Mouse (Mus musculus): ENCODE measurements around the gene Hps5.

Gene Hps5

GRCm38 (mm10) chr7:46738561-46739460 lies 57.1 kb downstream of the Hps5 start:
- DNase-seq (ENCODE audit: low spot score in 2 of 2): no peak

GRCm38 (mm10) chr7:46734983-46735382 lies 60.9 kb downstream of the Hps5 start:
- DNase-seq (ENCODE audit: low spot score in 2 of 2): peak; percentile 32 to 70

- DNase-seq (ENCODE audit: low spot score in 2 of 2): no peak
These were observed 63.4 kb downstream of the Hps5 start, which contains the start of gene Saa4 for GRCm38 (mm10) chr7:46732458-46732857. TSS of gene Saa4 (minus strand) at chr7:46732603.

- no peak for DNase-seq (ENCODE audit: low spot score in 2 of 2)
These were observed 68.3 kb downstream of the Hps5 start for GRCm38 (mm10) chr7:46727584-46727983.

GRCm38 (mm10) chr7:46724396-46724795 lies 71.5 kb downstream of the Hps5 start:
- DNase-seq (ENCODE audit: low spot score in 2 of 2): no peak

- no peak for DNase-seq (ENCODE audit: low spot score in 2 of 2)
These were observed 72.0 kb downstream of the Hps5 start for GRCm38 (mm10) chr7:46723849-46724248.

GRCm38 (mm10) chr7:46723354-46723753 lies 72.5 kb downstream of the Hps5 start:
- DNase-seq (ENCODE audit: low spot score in 2 of 2): no peak

DNA sequence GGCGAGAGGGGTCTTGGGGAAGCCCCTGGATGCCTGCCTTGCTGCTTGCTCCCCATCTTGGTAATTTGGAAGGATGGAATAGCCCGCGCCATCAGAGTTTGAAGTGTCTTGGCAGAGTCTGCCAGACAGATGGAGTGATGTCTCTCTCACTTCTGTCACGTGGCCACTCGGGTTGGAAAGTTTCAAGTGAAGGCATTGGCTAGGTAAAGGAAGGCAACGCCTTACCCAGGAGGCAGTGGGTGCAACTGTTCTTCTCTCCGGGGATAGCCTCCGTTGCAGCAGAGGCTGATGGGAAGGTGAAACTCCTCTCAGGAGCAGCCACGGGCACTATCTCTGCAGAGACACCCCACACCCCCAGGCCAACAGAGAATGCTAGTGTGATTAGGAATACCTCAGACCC lies 75.4 kb downstream of the Hps5 start:
- no peak for DNase-seq (ENCODE audit: low spot score in 2 of 2)

DNA sequence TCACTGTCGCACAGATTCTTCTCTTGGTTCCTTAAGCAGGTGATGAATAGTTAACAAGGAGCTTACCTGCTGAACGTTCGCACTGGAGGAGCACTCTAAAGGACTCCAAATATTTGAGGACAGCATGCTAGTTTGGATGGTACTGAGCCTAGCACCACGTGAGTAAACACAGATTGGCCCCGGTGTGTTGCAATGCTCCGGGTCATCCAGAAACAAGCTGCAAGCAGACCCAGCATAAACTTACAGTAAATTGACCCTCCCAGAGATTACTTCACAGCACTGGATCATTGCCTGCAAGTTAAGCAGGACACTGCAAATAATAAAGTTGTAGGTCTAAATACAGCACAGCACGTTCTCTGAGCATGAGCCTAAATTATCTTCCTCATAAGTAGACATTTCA lies 76.3 kb downstream of the Hps5 start:
- no peak for DNase-seq (ENCODE audit: low spot score in 2 of 2)

DNA sequence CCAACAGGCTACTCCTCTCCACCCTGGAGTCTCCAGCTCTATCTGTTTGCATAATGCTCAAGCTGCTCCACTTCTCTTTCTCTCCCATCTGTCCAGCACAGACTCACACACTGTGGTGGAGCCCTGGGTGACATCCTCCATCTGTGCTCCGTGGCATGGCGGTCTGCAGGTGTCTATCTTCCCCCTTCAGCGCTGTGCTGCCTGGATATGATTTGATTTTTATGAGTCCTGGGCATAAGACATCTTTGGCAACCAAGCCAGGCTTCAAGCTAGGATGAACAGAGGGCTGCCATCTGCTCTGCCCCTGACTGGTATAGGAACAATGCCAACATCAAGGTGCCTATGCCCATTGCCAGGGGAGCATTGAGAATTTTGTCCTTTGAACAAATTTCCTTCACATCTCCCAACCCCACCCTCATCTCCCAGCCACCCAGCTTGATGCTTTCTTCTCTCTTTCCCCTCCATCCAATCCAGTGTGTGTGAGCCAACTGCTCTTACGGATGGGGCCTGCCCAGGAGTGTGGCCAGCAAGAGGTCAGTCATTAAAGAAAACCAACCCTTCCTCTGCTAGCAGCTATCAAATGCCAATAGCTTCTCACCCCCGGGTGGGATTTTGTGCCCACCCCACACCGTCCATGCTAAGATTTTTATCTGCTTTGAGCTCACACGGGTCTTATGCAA lies 77.1 kb downstream of the Hps5 start:
- no peak for DNase-seq (ENCODE audit: low spot score in 2 of 2)

DNA sequence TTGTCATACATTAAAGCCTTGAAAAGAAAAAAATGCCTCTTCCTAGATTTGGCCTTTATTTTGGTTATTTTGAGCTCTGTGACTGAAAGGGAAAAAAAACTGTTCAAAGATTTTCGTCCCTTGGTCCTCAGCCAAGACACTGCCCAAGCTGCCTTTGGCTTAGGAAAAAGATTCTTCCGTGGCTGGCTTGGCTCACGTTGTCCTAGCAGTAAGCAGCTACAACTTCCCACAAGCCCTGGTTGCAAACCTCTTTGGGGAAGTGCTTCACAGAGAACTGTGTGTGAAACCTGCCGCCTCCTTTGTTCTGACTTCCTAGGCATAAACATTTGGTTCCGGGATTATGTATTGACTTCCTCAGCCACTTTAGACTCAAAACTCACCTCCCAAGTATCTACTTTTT lies 79.0 kb downstream of the Hps5 start:
- DNase-seq (ENCODE audit: low spot score in 2 of 2): no peak

DNA sequence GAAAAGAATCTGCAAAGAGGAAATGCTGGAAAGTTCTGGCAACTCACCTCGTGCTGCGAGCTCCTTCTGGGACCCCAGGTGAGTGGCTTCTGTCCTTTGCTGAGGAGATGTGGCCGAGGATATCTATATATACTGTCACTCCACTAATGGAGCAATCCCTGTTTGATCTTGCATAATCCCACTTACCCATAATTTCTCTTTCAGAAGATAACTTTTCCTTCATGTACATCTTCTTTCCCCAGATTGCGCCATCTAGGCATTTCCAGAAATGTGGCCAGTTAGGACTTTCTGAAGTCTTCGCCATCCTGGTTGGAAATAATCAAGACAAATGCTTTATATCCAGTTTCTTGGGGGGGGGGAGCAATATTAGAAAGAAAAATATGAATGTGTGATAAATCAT lies 80.3 kb downstream of the Hps5 start, which contains the start of gene Saa3:
Gene Saa3 (minus strand): TSS at position 101 of the 400 bp plus-strand sequence.
- DNase-seq (ENCODE audit: low spot score in 2 of 2): no peak

GRCm38 (mm10) chr7:46714518-46714917 lies 81.3 kb downstream of the Hps5 start:
- DNase-seq (ENCODE audit: low spot score in 2 of 2): peak; percentile 65 to 86

- no peak for DNase-seq (ENCODE audit: low spot score in 2 of 2)
These were observed 83.6 kb downstream of the Hps5 start for GRCm38 (mm10) chr7:46712250-46712649.

Data from spleen, postnatal 4 days (tissue).